Mouse (Mus musculus) left cerebral cortex, adult 18-20 months (tissue): ENCODE data around the gene Fndc9. TPM values are rescaled to one million over a fixed set of nuclear protein-coding genes. Genes with fewer than 3 reads are reported as not detected.

Source experiments
- DNase-seq, 2 experiments: peaks; one replicate each; pipeline ENCODE4 v3.0.0; 2021 to 2022; ENCODE audit warnings: low spot score in 2 of 2, mixed read lengths in 1 of 2
- total RNA-seq, 2 experiments: library from RNA; stranded (reverse); gene quantifications; 2 replicates each; pipeline ENCODE4 v1.2.3; 2021

The Fndc9 gene
- total RNA-seq, 2 experiments from 2014 or later: 3.0 to 3.9 TPM

- DNase-seq: peak; percentile 82 to 85
Measured at GRCm38 (mm10) chr11:46275302-46275701, 40.0 kb downstream of the Fndc9 start.

- DNase-seq: no peak
Measured at GRCm38 (mm10) chr11:46276168-46276567, 40.8 kb downstream of the Fndc9 start.

GRCm38 (mm10) chr11:46276778-46277177, 41.4 kb downstream of the Fndc9 start:
- peak; percentile 45 to 59 for DNase-seq

- no peak for DNase-seq
Measured at GRCm38 (mm10) chr11:46278140-46278539, 42.8 kb downstream of the Fndc9 start.

DNA sequence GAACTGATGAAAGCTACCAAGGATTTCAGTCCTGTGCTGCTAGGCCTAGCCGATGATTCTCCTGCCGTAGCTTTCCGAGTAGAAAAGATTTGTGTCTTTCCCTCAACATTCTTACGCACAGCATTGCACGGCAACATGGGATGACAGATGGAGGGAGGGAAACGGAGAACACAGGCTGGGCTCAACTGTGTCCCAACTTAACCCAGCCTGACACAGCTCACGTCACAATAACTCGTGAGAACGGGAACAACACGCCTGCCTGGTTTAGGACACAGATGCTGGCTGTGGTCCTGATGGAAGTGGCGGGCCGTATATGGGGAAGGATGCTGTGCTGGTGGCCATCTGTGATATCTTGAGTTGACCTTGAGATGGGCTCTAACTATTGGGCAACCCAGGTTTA, 43.4 kb downstream of the Fndc9 start:
- DNase-seq: no peak

GRCm38 (mm10) chr11:46282612-46283011, 47.3 kb downstream of the Fndc9 start:
- no peak for DNase-seq

- DNase-seq: peak; percentile 60 to 71
Measured at GRCm38 (mm10) chr11:46283800-46284199, 48.5 kb downstream of the Fndc9 start.

- no peak for DNase-seq
Measured at GRCm38 (mm10) chr11:46286803-46287202, 51.5 kb downstream of the Fndc9 start.

- no peak for DNase-seq
Measured at GRCm38 (mm10) chr11:46288091-46288490, 52.8 kb downstream of the Fndc9 start.

DNA sequence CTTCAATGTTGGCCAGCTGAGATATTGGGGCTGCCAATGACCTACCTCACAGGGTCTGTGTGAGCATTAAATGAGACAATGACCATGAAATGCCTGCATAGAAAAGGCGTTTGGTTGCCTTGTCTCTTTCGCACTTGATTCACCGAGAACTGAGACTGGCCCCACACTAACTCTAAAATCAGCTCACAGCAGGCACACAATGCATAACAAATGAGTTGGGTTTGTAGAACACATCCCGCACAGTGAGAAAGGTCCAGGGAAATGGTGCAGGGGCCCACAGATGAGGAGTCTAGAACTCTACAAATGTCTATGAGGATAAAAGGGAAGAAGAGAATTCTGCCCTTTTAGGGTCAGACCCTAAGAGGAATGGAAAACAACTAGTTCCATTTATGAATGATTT, 53.7 kb downstream of the Fndc9 start:
- DNase-seq: no peak

Other genes with a start within 250 kb of the Fndc9 start
- 1 to 10 TPM; 1.3 to 1.7 TPM for gene Gm12166, start 183.2 kb upstream of the Fndc9 start, total RNA-seq
- gene Adam19, start 179.5 kb upstream of the Fndc9 start, total RNA-seq: 10 to 100 TPM; 12.8 to 16.1 TPM
- 1 to 10 TPM; 1.1 to 1.5 TPM for gene Nipal4, start 69.0 kb upstream of the Fndc9 start, total RNA-seq
- gene Cyfip2, start 77.3 kb downstream of the Fndc9 start, total RNA-seq: 100 to 1,000 TPM; 619 to 654 TPM
- gene Itk, start 154.0 kb downstream of the Fndc9 start, total RNA-seq: under 1 TPM; 0.21 to 0.28 TPM
- not detected for gene Fam71b, start 161.0 kb downstream of the Fndc9 start, total RNA-seq
- 10 to 100 TPM; 24.7 to 32.3 TPM for gene Med7, start 201.4 kb downstream of the Fndc9 start, total RNA-seq
- 1 to 10 TPM; 2.6 to 3.0 TPM for gene Havcr2, start 219.4 kb downstream of the Fndc9 start, total RNA-seq